Mouse (Mus musculus) retina, embryonic 14.5 days (tissue): ENCODE measurements around the gene Pex16.

Source experiments
- DNase-seq: peaks from one replicate; pipeline ENCODE4 v3.0.0-alpha.2; 2015; ENCODE audit warnings: low spot score

The Pex16 gene

GRCm38 (mm10) chr2:92422388-92423135 lies 48.1 kb downstream of the Pex16 start:
- peak; percentile 46 for DNase-seq

GRCm38 (mm10) chr2:92423156-92423555 lies 48.7 kb downstream of the Pex16 start:
- DNase-seq = no peak

GRCm38 (mm10) chr2:92423702-92424461 lies 49.4 kb downstream of the Pex16 start:
- DNase-seq = peak; percentile 53

- peak; percentile 83 for DNase-seq
Measured at GRCm38 (mm10) chr2:92424462-92425308, 50.2 kb downstream of the Pex16 start.

GRCm38 (mm10) chr2:92425366-92425765 lies 50.9 kb downstream of the Pex16 start:
- DNase-seq = peak; percentile 25

GRCm38 (mm10) chr2:92426426-92426825 lies 52.0 kb downstream of the Pex16 start:
- no peak for DNase-seq

GRCm38 (mm10) chr2:92427882-92428281 lies 53.4 kb downstream of the Pex16 start:
- peak; percentile 76 for DNase-seq

GRCm38 (mm10) chr2:92430089-92430488 lies 55.6 kb downstream of the Pex16 start:
- DNase-seq = no peak
